Mouse (Mus musculus): ENCODE measurements at regions not wholly inside any gene's neighbourhood (a gene's known extent, or its start where the extent isn't known, plus 50 kb on each side); places are given as distances from the start of the nearest gene placed in this dataset.

DNA sequence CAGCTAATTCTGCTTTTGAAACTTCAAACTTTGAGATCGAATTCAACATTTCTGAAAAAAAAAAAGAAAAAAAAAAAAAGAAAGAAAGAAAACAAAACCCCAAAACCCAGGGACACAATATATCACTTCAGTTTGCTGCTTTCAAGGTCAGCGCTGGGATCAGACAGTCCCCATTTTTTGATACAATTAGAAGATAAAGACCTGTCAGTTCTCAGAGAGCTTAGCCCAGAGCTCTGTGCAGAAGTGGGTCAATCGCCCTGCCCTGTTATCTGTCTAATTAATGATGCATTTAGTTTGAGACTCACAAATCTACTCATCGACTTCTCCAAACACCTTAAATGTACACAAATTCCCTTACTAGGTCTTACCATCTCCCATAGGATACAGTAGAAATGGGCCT lies 249.2 kb downstream of the Ptprc start:
- no peak for DNase-seq

DNA sequence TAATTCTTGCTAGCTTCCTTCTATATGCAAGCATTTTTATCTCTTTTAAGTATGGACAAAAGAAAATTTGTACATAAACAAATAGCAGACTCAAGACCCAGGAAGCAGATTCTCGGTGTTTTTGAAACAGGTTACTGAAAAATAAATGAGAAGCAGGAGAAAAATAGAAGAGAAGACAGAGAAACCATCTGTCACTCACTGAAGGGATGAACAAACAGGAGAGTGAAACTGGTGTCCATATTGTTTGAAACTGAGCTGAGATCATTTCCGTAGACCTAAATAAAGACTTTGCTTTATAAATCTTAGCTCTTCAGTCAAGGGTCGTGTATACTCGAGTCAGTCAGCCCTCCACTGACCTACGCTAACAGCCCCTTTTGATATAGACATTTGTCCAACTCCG lies 251.4 kb downstream of the Ptprc start:
- no peak for DNase-seq

DNA sequence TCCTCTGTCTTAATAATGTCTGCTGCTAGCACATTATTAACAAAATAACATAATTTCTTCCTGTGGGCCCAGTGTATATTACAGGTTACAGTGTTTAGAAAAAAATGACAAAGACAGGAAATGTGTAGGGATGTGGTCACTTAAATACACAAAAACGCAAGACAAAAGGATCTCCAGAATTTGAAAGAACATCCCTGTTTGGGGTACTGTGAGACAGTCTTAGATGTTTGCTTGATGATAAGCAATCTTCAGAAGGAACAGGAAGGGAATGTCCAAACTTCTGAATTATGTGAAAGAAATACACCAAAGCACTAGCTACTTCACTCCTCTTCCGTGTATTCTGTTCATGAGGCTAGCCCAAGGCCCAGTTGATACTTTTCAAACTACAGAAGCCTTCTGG lies 251.8 kb downstream of the Ptprc start:
- DNase-seq: no peak

- no peak for DNase-seq
Observed at GRCm38 (mm10) chr1:137922769-137923168, 252.7 kb downstream of the Ptprc start.

DNA sequence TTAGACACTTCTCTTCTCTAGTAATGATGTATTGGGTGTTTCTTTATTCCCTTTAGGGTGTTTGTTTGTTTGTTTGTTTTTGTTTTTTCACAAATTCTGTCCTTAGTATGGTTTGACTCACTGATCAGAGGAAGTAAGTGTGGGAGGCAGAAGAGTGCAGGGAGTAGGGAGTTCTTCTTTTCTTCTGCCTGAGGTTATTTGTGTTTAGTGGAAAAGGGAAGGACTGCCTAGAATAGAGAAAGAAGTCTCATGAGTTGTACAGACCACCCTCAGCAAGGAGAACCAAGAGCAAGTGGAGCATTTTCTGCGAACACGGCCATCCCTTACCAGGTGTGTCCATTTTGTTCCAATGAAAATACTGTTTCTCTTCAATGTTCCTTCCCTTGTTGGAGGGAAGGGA lies 253.9 kb downstream of the Ptprc start:
- DNase-seq: no peak

DNA sequence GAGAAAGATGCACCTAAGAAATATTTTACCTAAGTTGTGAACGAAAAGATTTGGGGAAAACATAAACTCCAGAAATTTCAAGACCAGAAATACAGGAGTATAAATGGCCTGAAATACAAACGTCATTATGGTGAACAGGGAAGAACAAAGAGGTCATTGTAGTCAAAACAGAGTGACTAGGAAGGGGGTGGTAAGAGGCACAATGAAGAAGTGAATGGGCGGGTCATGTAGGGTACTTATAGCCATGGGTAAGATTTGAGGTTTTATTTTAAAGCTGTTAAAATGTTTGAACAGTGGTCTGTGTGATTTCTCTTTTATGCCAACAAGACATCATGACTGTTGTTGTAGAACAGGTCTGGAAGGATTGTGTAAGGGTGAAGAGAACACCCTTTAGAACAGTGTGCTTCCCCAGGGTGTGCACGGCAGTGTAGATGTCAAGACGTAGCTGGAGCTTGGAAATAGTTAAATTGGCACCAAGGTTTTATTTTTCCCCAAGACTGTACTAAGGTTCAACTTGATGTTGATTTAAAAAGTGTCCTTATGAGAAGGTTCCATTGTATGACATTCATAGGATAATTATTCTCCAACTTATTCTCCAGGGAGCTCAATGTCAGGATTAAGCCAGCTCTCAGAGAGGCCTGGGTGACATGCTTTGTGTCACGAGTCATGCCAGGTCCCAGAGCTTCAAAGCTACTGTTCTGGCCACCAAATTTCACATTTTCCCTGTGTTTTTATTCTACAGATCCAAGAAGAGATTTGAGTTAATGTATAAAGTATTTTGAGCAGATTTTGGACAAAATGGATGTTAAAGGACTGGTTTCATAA lies 255.6 kb downstream of the Ptprc start:
- DNase-seq: no peak

DNA sequence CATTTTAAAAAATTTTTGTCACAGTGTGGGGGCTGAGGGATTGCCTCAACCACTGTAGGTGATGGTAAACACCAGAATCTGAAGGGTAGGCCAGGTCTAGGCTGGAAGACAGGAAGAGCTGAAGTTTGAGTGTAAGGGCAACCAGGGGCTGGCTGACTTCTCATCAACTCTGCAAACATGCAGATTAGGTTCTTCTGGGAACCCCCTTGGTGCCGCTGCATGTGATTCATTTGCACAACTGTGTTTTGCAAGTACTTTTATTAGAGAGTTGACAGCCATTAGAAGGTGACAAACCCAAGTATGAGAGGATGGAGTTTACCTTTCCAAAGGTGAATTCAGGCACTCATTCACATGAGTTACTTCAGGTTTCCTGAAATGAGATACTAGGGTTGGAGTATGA lies 258.1 kb downstream of the Ptprc start:
- DNase-seq: no peak

- peak; percentile 35 for DNase-seq
Observed at GRCm38 (mm10) chr1:137906883-137907282, 268.6 kb downstream of the Ptprc start.

GRCm38 (mm10) chr1:137906477-137906876 lies 269.0 kb downstream of the Ptprc start:
- no peak for DNase-seq

GRCm38 (mm10) chr1:137905566-137905965 lies 269.9 kb downstream of the Ptprc start:
- no peak for DNase-seq

DNA sequence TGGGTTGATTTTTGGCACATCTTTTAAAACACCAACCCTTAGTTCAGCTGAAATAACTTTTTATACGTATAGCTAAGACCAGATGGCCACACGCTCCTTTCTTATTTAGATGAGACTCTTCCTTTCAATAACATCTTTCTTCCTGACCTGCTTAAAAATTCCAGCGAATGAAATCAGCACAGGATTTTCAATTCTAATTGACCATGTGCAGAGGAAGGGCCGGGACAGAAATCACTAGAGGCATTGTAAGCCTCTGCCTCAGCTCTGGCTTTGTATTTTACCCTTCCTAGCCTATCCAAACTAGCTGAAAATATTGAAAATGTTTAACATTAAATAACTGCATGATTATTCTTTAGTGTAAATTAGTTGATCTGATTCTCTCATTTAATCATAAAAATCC lies 272.2 kb downstream of the Ptprc start:
- DNase-seq: no peak

- DNase-seq: peak; percentile 18
Observed at GRCm38 (mm10) chr1:137902859-137903258, 272.6 kb downstream of the Ptprc start.

DNA sequence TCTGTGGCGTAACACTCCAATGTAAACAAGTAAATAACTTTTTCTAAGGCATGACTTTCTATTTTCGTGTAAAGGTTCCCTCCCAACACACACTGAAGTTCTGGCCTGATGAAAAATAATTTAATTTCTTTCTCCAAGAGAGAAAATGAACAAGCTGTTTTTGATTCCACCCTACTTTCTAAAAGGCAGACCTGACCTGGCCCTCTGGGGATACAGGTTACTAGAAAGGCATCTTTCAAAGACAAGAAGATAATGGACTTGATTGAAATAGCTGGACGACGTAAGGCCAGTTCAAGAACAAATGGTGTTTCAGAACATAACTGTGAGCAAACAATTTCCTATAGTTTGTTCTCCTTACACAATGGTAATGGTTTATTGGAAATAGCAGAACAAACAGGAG lies 273.5 kb downstream of the Ptprc start:
- no peak for DNase-seq

- DNase-seq: no peak
Observed at GRCm38 (mm10) chr1:137901211-137901610, 274.3 kb downstream of the Ptprc start.

DNA sequence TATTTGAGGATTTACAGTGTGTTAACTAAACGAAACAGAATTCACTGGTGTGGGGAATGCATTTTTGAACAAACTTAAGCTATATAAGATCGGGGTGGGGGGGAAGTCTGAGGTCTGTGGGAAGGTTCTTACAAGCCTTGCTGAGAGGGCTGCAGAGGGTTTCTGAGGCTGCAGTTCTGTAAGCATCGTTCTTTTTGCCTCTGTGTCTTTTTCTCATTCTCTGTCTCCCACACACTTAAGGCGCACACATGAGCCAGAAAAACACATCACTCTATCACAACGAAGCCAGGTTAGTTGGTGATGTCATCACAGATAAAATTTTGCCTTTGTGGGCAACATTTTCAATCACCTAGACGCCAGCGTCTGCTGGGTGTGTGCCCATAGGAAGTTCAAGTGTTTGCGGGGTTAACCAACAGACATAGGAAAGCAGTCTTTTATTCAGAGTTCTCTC lies 274.9 kb downstream of the Ptprc start:
- peak; percentile 23 for DNase-seq

- DNase-seq: peak; percentile 67
Observed at GRCm38 (mm10) chr1:137899916-137900601, 275.4 kb downstream of the Ptprc start.

DNA sequence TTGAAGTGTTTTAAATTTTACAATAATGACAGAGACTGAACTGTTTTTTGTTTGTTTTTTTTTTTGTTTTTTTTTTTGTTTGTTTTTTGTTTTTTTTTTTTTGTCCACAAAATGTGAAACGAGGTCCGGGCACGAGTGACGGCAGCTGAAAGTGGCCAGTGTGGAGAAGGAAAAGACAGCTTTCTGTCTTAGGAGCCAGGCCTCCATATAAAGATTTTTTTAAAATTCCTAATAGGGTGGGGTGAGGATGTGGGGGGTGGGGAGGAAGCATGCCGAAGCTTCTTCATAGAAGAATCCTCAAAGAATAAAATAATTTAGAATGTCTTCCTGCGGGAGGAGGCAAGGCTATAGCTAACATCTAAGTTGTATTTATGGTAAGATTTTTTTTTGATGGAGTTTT lies 276.2 kb downstream of the Ptprc start:
- DNase-seq: peak; percentile 46

- DNase-seq: peak; percentile 23
Observed at GRCm38 (mm10) chr1:137898891-137899290, 276.6 kb downstream of the Ptprc start.

GRCm38 (mm10) chr1:137898397-137898796 lies 277.1 kb downstream of the Ptprc start:
- DNase-seq: peak; percentile 91

DNA sequence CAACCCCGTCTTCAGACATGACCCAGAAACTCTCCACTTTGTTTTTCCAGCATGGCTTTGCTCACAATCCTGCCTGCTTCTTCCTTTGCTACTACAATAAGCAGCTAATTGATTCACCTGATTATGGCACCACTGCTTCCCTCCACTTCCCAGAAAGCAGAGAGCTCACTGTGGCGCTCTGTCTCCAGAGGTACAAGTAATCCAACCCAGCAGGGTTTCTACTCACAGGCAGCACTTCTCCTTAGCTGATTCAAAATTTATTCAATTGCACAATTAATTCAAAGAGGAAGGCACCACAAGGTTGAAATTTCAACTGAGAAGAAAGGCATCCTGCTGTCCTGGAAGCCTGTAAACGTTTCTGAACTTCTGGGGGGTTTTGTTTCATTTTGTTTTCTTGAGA lies 293.9 kb downstream of the Ptprc start:
- no peak for DNase-seq

DNA sequence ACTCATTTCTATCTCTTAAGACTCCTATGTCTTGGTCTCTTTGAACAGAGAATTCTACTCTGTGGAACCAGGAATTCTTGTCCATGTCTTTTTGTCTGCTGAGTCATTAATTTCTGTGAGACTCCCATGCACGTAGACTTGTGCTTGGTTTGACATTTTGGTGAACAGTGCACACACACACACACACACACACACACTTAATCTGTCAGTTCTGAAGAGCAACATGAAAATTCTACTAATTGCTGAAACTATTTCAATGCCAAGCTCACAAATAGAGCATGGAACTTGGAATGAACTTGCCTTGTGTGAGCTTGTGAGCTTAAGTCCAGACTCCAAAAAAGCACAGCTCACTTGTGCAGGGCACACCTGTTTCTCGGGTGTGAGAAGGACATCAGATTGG lies 301.1 kb downstream of the Ptprc start:
- DNase-seq: no peak

GRCm38 (mm10) chr1:137873628-137874027 lies 301.9 kb downstream of the Ptprc start:
- DNase-seq: no peak

GRCm38 (mm10) chr1:137865030-137865429 lies 310.5 kb downstream of the Ptprc start:
- DNase-seq: no peak

GRCm38 (mm10) chr1:137863506-137863905 lies 312.0 kb downstream of the Ptprc start:
- DNase-seq: no peak
